Mouse (Mus musculus) E14TG2a.4 (cell line): ENCODE measurements at regions not wholly inside any gene's neighbourhood (a gene's known extent, or its start where the extent isn't known, plus 50 kb on each side); places are given as distances from the start of the nearest gene placed in this dataset.

Experiments used
- CTCF ChIP-seq: conservative IDR thresholded peaks from 2 replicates; pipeline ENCODE4 v1.5.1; 2014; ENCODE audit warnings: low read length
- NANOG ChIP-seq: IDR thresholded peaks from 2 replicates; pipeline ENCODE4 v1.6.1; 2014; ENCODE audit warnings: borderline replicate concordance, low read length, mixed read lengths
- POU5F1 ChIP-seq: IDR thresholded peaks from 2 replicates; pipeline ENCODE4 v1.6.1; 2014; ENCODE audit warnings: low read length, borderline replicate concordance

DNA sequence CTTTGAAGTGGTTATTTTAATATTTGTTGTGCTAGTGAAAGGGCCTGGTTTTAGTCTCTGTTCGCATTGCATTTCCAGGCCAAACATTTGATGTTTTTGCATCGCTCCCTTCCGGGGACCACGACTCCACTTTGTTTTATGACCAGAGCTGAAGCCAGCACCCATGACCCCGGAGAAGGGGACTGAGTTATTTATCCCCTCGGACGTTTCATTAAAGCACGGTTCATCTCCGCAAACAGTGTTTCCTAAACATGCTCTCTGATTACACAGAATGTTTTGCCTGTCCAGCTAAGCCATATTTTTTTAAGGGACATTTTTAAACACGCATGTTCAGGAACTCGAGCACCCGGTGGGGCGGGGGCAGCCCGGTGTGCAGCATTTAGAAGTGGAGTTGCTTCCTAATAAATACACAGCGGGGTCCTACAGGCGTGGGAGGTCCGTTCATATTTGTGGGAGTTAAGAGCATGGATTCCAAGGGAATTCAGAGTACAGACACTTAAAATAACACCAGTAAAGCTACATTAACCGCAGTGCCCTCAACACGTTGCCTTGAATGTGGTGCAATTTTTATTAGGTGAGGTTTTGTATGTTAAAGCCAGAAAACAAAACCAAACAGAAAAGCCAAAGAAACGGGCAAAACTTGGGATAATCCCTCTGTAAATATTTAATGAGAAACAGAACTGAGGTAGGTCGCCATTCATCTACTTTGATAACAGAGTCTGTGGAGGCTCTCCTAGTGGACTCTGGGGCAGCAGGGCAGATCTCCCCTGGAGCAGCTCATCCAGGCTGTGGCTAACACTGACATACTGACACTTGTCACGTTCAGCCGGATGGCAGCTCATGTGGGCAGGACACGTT is 154.8 kb upstream of the Npvf start:
- TF ChIP-seq CTCF = no peak
- TF ChIP-seq POU5F1 = no peak
- TF ChIP-seq NANOG = no peak
